Mouse (Mus musculus): Measurements from ENCODE around the gene Ebna1bp2. TPM values are rescaled to one million over a fixed set of nuclear protein-coding genes. Genes with fewer than 3 reads are reported as not detected.

The Ebna1bp2 gene
- 160 and 164 TPM in 2 replicates for polyA plus RNA-seq (2016; fragmentation: Nextera tagmentation; extraction: Ambion mirVana)

DNA sequence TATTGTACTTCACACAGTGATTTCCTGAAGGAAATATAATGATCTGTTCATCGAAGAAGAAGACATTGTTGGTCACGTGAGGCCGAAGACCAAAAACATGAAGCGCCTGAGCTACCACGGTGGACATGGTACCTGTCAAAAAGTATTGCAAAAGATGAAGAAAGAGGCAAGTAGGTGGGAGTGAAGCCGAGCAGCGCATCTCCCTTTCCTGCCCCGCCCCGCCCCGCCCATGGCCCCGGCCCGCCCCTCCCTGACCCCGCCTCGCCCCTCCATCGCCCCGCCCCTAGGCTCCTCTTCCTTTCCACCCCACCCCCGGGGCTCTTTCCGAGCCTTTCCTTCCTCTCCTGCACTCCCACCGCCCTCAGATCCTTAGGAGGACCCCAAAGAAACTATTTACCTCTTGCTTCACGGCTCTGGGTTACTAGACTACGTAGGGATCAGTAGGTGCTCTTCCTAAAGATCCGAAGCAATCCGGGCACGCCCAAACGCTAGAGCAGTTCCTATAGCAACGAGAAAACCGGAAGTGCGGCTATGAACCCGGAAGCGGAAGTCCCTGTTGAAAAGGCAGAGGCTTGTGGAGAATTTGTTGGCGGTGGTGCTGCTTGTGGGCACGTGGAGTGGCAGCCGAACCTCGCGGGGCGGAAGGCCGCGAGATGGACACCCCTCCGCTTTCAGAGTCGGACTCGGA, at the start of gene Ebna1bp2, which contains the start of gene Cfap57:
TSS of gene Ebna1bp2 (plus strand) at position 521 of the 688 bp plus-strand sequence.
TSS of gene Cfap57 (minus strand) at position 499 of the 688 bp plus-strand sequence.
- 1% methylated on average over 37 of the region's 41 CpGs for WGBS (ENCODE audit: insufficient replicate concordance)
- Histone ChIP-seq H3K4me3 (peak within 1 kb of the TSS; percentile 90), H3K9me3 (replicated peaks) (0 out of 2 replicates have a peak, but pooled peaks cover 6% of the 10 kb centered on the region), H3K27ac (peak within 1 kb of the TSS; percentile 64), H3K27me3 (replicated peaks) (no peaks in the 10 kb centered on the region), H3K9ac (peak within 1 kb of the TSS; percentile 77), H3K4me1 (peaks cover 18% of the 10 kb centered on the region), H3K4me2 (peak within 1 kb of the TSS; percentile 89), H3K36me3 (peaks cover 28% of the 10 kb centered on the region)
- peak; percentile 90 for ATAC-seq

DNA sequence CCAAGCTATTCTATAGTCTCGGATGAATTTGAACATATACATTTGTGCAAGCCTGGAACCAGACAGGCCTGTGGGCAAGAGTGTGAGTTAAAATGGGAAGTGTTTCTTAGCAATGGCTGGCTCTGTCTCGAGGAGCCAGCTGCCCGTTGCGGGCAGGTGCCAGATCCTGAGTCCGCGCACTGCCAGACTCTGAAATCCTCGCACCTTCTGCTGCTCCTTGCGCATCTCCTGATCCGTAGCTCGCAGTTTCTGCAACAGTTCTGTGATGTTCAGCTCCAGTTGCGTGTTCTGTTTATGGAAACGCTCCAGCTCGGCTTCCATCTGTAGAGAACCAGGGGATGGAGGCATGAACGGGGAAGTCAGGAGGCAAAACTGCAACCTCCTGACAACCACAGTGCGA, 49.2 kb upstream of the Ebna1bp2 start:
- Histone ChIP-seq H3K9me3 (replicated peaks) (peaks cover 6% of the 10 kb centered on the region; the same call in 1 of the 2 replicates), H3K4me3 (no peak overlapping the region), H3K36me3 (no peaks in the 10 kb centered on the region), H3K4me1 (peaks cover 43% of the 10 kb centered on the region), H3K9ac (no peak overlapping the region), H3K27ac (no peak overlapping the region), H3K27me3 (replicated peaks) (peaks cover 66% of the 10 kb centered on the region), H3K4me2 (no peak overlapping the region)
- no peak for ATAC-seq
- 71% methylated on average over 15 of the region's 15 CpGs for WGBS (ENCODE audit: insufficient replicate concordance)

DNA sequence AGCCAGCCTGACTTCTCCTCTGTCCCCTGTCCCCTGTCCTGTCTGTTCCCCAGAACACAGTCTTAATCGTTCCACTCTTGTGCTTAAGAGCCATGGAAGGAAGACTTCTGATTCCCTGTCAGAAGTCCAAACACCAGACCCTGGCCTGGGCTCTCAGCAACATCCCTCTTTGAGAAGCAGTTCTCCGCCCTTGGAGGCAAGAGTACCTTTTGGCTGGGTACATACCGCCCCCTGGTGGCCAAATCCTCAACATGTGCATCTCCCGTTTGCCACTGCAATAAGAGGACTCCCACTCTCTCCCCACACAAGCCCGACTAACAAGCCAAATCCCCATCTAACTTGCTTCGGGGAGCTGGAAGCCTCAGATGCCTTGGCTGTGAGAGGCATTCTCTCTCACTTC, 44.5 kb upstream of the Ebna1bp2 start:
- WGBS (ENCODE audit: insufficient replicate concordance), result 6% methylated on average over 6 of the region's 6 CpGs

DNA sequence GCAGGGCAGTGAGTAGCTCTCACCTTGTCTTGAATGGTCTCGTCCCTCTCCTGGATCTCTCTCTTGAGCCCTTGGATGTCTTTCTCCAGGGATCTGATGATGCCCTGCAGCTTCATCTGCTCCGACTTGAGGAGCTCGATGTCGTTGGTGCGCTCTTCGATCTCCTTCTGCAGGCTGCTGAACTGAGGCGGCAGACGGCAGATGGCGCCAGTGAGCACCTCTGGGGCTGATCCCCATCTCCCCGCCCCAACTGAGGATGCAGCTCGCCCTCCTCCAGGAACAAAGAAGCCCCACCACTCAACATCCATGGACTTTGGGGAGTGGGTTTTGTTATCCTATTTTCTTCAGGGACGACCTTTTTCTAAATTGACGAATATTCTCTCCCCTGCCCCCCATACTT, 41.3 kb upstream of the Ebna1bp2 start:
- Histone ChIP-seq H3K4me3 (no peak overlapping the region), H3K4me2 (no peak overlapping the region)
- 37% methylated on average over 13 of the region's 13 CpGs for WGBS (ENCODE audit: insufficient replicate concordance)

More for the DNA sequence above, 44.5 kb upstream of the Ebna1bp2 start:
- H3K36me3 ChIP-seq, result no peaks in the 10 kb centered on the region
- H3K4me3 ChIP-seq, result no peak overlapping the region
- no peaks in the 10 kb centered on the region for H3K9me3 ChIP-seq (replicated peaks)
- peaks cover 66% of the 10 kb centered on the region for H3K27me3 ChIP-seq (replicated peaks)
- ATAC-seq, result 0 out of 2 replicates have a peak, but pooled peaks have one; percentile 42
- H3K27ac ChIP-seq, result no peak overlapping the region
- no peaks in the 10 kb centered on the region for H3K4me1 ChIP-seq
- H3K4me2 ChIP-seq, result no peak overlapping the region
- no peak overlapping the region for H3K9ac ChIP-seq

DNA sequence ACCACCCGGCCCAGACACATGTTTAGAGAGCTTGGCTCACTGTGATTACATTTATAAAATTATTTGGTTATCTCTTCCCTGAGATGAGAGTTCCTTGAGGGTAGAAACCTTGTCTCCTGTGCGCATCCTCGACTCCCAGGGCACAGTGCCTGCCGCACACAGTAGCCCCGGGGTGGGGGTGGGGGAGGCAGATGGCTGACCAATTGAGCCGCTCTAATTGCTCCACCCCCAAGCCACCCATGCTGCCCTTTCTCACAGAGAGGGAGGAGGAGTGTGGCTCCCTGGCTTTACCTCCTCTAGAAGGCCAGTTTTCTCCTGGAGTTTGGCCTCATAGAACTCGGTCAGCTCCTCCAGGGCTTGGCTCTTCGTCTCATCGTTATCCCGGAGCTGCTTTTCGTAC, 39.1 kb upstream of the Ebna1bp2 start:
- Histone ChIP-seq H3K4me3 (no peak overlapping the region), H3K27me3 (replicated peaks) (peaks cover 14% of the 10 kb centered on the region), H3K27ac (no peak overlapping the region), H3K9ac (no peak overlapping the region), H3K9me3 (replicated peaks) (no peaks in the 10 kb centered on the region), H3K36me3 (no peaks in the 10 kb centered on the region), H3K4me1 (no peaks in the 10 kb centered on the region), H3K4me2 (no peak overlapping the region)
- WGBS (ENCODE audit: insufficient replicate concordance), result 56% methylated on average over 11 of the region's 11 CpGs
- no peak for ATAC-seq

More for the DNA sequence above, 41.3 kb upstream of the Ebna1bp2 start:
- Histone ChIP-seq H3K4me1 (no peaks in the 10 kb centered on the region), H3K27me3 (replicated peaks) (peaks cover 34% of the 10 kb centered on the region), H3K36me3 (no peaks in the 10 kb centered on the region), H3K9me3 (replicated peaks) (no peaks in the 10 kb centered on the region), H3K27ac (no peak overlapping the region), H3K9ac (no peak overlapping the region)
- no peak for ATAC-seq

DNA sequence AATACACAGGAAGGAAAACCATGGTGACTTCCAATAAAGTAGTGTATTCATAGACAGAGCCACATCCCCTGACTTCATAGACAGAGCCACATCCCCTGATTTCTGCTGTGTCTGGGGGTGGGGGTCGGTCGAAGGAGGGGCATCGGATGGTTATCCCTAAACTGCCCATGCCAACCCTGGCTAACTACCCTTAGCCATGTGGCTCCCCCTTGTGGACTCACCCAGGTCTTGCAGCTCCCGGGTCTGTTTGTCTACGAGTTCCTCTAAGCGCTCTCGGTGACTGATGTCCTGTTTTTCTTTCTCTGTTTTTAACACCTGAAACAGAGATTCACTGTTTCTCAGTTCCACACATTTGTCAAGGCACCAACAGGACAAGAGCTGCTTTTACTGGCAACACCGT, 38.0 kb upstream of the Ebna1bp2 start:
- Histone ChIP-seq H3K27me3 (replicated peaks) (peaks cover 7% of the 10 kb centered on the region), H3K4me1 (no peaks in the 10 kb centered on the region), H3K9me3 (replicated peaks) (no peaks in the 10 kb centered on the region), H3K4me2 (no peak overlapping the region), H3K27ac (no peak overlapping the region), H3K36me3 (no peaks in the 10 kb centered on the region), H3K4me3 (no peak overlapping the region), H3K9ac (no peak overlapping the region)
- no peak for ATAC-seq
- 80% methylated on average over 8 of the region's 8 CpGs for WGBS (ENCODE audit: insufficient replicate concordance)

DNA sequence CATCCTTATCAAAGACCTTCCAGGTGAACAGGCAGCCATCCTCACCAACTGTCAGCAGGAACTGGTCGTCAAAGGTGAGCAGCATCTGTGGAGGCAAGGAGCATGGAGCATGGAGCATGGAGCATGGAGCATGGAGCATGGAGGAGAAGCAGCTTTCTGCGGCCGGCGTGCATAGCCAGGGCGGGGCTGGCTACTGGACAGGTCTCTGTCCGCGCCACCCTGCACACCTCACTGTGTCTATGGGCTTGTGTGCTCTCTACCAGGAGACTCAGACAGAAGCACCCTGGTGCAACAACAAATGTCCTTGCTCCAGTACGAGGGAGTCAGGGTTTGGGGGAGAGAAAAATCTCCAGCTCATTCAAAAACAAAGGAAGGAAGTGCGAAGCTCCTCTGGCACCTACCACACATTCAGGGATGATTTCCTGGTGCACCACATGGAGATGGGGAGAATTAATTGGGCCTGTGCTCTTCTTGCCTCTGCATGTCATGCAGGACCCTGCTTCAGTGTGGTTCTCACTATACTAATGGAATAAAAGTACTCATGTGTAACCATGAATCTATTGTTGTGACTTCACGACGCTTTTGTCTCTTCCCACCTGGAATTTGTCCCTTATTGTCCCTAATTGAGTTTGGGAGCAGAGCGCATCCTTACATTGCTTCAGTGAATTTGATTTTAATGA, 31.4 kb upstream of the Ebna1bp2 start:
- ATAC-seq, result no peak
- WGBS (ENCODE audit: insufficient replicate concordance), result 63% methylated on average over 12 of the region's 12 CpGs
- Histone ChIP-seq H3K27me3 (replicated peaks) (peaks cover 14% of the 10 kb centered on the region), H3K36me3 (no peaks in the 10 kb centered on the region), H3K27ac (no peak overlapping the region), H3K9ac (no peak overlapping the region), H3K4me1 (no peaks in the 10 kb centered on the region), H3K9me3 (replicated peaks) (no peaks in the 10 kb centered on the region), H3K4me2 (no peak overlapping the region), H3K4me3 (no peak overlapping the region)

DNA sequence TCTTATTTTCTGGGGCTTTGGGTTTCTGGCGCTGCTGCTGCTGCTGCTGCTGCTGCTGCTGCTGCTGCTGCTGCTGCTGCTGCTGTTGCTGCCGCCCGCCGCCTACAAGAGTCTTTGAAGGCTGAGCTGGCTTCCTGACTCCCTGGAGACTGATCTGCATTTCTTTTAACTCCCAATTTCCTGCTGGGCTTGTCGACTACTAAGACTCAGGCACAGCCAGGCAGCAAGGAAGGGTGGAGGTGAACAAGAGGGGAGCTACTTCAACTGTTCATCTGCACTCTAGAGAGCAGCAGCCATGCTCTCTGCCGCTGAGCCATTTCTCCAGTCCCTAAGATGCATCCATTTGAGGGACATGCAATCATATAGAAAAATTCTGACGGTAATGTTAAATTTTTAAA, 30.9 kb upstream of the Ebna1bp2 start:
- Histone ChIP-seq H3K36me3 (no peaks in the 10 kb centered on the region), H3K4me1 (no peaks in the 10 kb centered on the region), H3K4me2 (no peak overlapping the region), H3K4me3 (no peak overlapping the region), H3K9ac (no peak overlapping the region), H3K27me3 (replicated peaks) (peaks cover 14% of the 10 kb centered on the region), H3K27ac (no peak overlapping the region), H3K9me3 (replicated peaks) (no peaks in the 10 kb centered on the region)
- no peak for ATAC-seq
- 18% methylated on average over 7 of the region's 7 CpGs for WGBS (ENCODE audit: insufficient replicate concordance)

DNA sequence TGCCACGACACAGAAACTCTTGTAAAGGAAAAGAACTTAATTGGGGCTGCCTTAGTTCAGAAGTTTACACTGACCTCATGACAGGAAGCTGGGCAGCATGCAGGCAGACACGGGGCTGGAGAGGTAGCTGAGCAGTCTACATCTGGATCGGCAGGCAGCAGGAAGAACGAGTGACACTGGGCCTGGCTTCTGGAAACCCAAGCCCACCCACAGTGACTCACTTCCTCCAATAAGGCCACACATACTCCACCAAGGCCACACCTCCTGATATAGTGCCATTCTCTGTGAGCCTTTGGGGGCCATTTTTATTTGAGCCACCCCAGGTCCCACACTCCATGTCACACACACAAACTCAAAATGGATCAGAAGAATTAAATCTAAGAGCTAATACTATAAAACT, 16.5 kb upstream of the Ebna1bp2 start:
- H3K4me1 ChIP-seq, result no peaks in the 10 kb centered on the region
- H3K4me2 ChIP-seq, result no peak overlapping the region
- H3K36me3 ChIP-seq, result no peaks in the 10 kb centered on the region
- H3K27me3 ChIP-seq (replicated peaks), result 0 out of 2 replicates have a peak, but pooled peaks cover 4% of the 10 kb centered on the region
- no peaks in the 10 kb centered on the region for H3K9me3 ChIP-seq (replicated peaks)
- H3K4me3 ChIP-seq, result no peak overlapping the region
- ATAC-seq, result no peak
- WGBS (ENCODE audit: insufficient replicate concordance), result 32% methylated on average over 4 of the region's 4 CpGs
- H3K27ac ChIP-seq, result no peak overlapping the region
- no peak overlapping the region for H3K9ac ChIP-seq

DNA sequence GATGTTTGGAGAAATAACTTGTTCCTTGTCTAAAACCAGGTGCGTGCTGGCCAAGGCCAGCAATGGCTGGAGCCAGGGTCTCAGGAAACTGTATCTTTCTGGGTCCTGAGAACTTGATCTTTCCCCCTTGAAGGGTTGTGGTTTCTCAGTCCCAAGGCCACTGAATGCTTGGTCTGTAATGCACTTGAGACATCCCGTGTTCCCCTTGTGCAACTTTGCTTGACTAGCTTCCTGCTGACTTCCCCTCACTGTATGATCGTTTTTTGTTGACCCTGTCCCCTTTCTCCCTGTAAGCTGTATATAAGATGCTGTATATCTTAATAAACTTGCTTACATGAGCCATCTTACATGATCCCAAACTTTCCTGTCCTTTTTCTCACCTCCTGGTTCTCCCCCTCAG, 10.8 kb upstream of the Ebna1bp2 start:
- Histone ChIP-seq H3K27ac (no peak overlapping the region), H3K27me3 (replicated peaks) (peaks cover 8% of the 10 kb centered on the region; the same call in 1 of the 2 replicates), H3K9me3 (replicated peaks) (no peaks in the 10 kb centered on the region), H3K4me3 (no peak overlapping the region), H3K9ac (no peak overlapping the region), H3K4me2 (no peak overlapping the region), H3K4me1 (no peaks in the 10 kb centered on the region), H3K36me3 (no peaks in the 10 kb centered on the region)
- ATAC-seq, result no peak
- WGBS (ENCODE audit: insufficient replicate concordance), result 30% methylated on average over 3 of the region's 3 CpGs

DNA sequence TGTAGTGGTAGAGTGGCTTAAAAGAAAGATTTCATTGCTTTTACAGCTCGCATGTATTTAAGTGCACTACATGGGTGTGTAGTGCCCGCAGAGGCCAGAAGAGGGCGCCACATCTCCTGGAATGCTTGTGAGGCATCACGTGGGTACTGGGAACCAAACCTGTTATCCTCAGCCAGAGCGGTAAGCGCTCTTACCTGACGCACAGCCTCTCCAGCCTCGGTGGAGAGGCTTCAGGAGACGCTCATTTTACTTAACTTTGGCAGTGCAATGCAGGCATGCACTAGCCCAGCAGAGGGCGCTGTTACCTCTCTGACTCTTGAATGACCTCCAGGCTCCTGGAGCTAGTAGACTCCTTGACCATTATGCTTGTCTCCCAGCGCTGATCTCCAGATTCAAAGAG, 8.0 kb upstream of the Ebna1bp2 start:
- 0 out of 2 replicates have a peak, but pooled peaks cover 6% of the 10 kb centered on the region for H3K9me3 ChIP-seq (replicated peaks)
- no peak overlapping the region for H3K4me3 ChIP-seq
- no peak for ATAC-seq
- H3K4me2 ChIP-seq, result no peak overlapping the region
- H3K27ac ChIP-seq, result no peak overlapping the region
- H3K9ac ChIP-seq, result no peak overlapping the region
- peaks cover 3% of the 10 kb centered on the region; the same call in 1 of the 2 replicates for H3K27me3 ChIP-seq (replicated peaks)
- WGBS (ENCODE audit: insufficient replicate concordance), result 17% methylated on average over 11 of the region's 11 CpGs
- no peaks in the 10 kb centered on the region for H3K4me1 ChIP-seq
- no peaks in the 10 kb centered on the region for H3K36me3 ChIP-seq

DNA sequence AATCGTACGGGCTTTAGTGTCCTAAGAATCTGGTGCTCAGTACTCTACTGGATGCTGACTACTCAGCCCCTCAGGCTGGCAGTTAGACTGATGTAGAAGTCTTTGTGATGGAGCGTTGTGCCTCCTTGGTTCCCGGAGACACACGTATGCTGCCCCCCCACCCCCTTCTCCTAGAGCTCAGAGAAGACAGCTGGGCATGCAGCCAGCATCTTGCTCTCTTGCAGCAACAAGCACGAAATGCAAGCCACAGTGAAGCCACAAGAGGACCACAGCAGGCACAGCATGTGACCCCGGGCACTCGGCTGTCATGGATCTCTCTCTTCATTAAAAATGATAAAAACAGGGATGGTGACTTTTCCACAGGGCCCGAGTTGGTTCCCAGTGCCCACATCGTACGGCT, 5.2 kb upstream of the Ebna1bp2 start:
- ATAC-seq, result no peak

More for the DNA sequence above, 5.2 kb upstream of the Ebna1bp2 start:
- Histone ChIP-seq H3K4me3 (no peak overlapping the region), H3K4me2 (no peak overlapping the region), H3K27me3 (replicated peaks) (peaks cover 3% of the 10 kb centered on the region; the same call in 1 of the 2 replicates), H3K4me1 (peaks cover 4% of the 10 kb centered on the region), H3K36me3 (no peaks in the 10 kb centered on the region), H3K9ac (no peak overlapping the region), H3K27ac (no peak overlapping the region), H3K9me3 (replicated peaks) (0 out of 2 replicates have a peak, but pooled peaks cover 6% of the 10 kb centered on the region)
- 71% methylated on average over 11 of the region's 11 CpGs for WGBS (ENCODE audit: insufficient replicate concordance)
